8 mouse cellular contexts compared by ENCODE assay signal in the genomic region with DNA sequence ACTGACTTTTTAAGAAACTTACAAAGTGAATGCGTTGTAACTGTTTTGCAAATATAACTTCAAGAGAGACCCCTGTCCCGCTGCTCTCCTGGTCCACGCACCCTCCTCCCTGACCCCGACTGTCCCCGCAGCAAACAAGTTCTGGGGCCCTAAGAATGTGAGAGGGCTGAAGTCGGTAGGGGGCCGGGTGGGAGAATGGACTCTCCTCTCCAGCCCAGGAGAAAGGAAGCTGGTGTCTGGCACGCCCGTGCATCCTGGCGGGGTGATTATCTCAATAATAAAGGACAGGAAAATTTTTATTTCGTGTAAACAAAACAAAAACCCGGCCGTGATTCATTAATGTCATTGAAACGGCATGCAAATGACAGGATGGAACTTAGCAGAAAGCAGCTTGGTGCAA. TPM values are rescaled to one million over a fixed set of nuclear protein-coding genes. Genes with fewer than 3 reads are reported as not detected.
DNase-seq lines count a peak whose midpoint lies in the region; ATAC-seq and TF ChIP-seq lines count a peak whose summit lies in the region.

No protein-coding gene starts in this region.

- no peak for ATAC-seq in liver, embryonic 14.5 days (ENCODE audit: insufficient read depth)
- no peak for ATAC-seq in stomach, postnatal 0 days (ENCODE audit: low FRiP score, low TSS enrichment)
- ATAC-seq in granulocyte monocyte progenitor cell, adult 5-6 weeks (replicated peaks; ENCODE audit: poor library complexity, severe bottlenecking), result no peak

- WGBS in liver, embryonic 14.5 days (ENCODE audit: insufficient replicate concordance), result 25% methylated on average over 14 of the region's 14 CpGs
- 22% methylated on average over 14 of the region's 14 CpGs for WGBS in stomach, postnatal 0 days

- H3K27ac ChIP-seq in liver, embryonic 14.5 days, result no peak overlapping the region
- no peak overlapping the region for H3K27ac ChIP-seq in stomach, postnatal 0 days (replicated peaks)

- peak; percentile 41 for DNase-seq in embryo, embryonic 11 days
- DNase-seq in embryo, embryonic 9.5 days (ENCODE audit: extremely low spot score), result no peak
- DNase-seq in lung, postnatal 10 days, result peak; percentile 48
- DNase-seq in lung, postnatal 14 days, result no peak
- DNase-seq in liver, embryonic 14.5 days (ENCODE audit: low read depth in 3 of 3, low spot score in 3 of 3), result no peak
- DNase-seq in stomach, postnatal 0 days (ENCODE audit: low spot score), result no peak
- no peak for DNase-seq in right cerebral cortex, postnatal 25 days

- peak overlapping the region; percentile 38 for H3K4me2 ChIP-seq in liver, embryonic 14.5 days (ENCODE audit: low read depth)
- H3K4me2 ChIP-seq in stomach, postnatal 0 days (replicated peaks; ENCODE audit: low read depth), result peak overlapping the region; percentile 45

- H3K4me1 ChIP-seq in liver, embryonic 14.5 days (replicated peaks; ENCODE audit: control insufficient read depth in 2 of 2, insufficient read depth in 2 of 2, low read length in 1 of 2), result no peaks in the 10 kb centered on the region
- H3K4me1 ChIP-seq in stomach, postnatal 0 days (replicated peaks; ENCODE audit: control insufficient read depth, insufficient read depth), result no peaks in the 10 kb centered on the region

- no peak overlapping the region for H3K9ac ChIP-seq in liver, embryonic 14.5 days (replicated peaks)
- peak overlapping the region; percentile 23; the same call in 1 of the 2 replicates for H3K9ac ChIP-seq in stomach, postnatal 0 days (ENCODE audit: low read length)

- H3K4me3 ChIP-seq in liver, embryonic 14.5 days (ENCODE audit: insufficient read depth in 1 of 2, low read depth in 2 of 2, low read length in 2 of 2), result 0 out of 4 replicates have a peak overlapping the region, but pooled peaks of 1 of the 2 experiments have one; percentile 3
- H3K4me3 ChIP-seq in stomach, postnatal 0 days (ENCODE audit: low read depth, low read length), result peak overlapping the region; percentile 20

- TF ChIP-seq EP300 in liver, embryonic 14.5 days (IDR thresholded peaks at IDR 0.05; ENCODE audit: low read depth), result no peak
- no peak for TF ChIP-seq EP300 in stomach, postnatal 0 days (optimal IDR thresholded peaks at IDR 0.05)

- H3K9me3 ChIP-seq in liver, embryonic 14.5 days (ENCODE audit: control insufficient read depth, low read length), result no peaks in the 10 kb centered on the region
- no peaks in the 10 kb centered on the region for H3K9me3 ChIP-seq in stomach, postnatal 0 days (ENCODE audit: control insufficient read depth, low read length)

- peaks cover 18% of the 10 kb centered on the region for H3K27me3 ChIP-seq in liver, embryonic 14.5 days (ENCODE audit: control insufficient read depth, insufficient read depth, low read length)
- no peaks in the 10 kb centered on the region for H3K27me3 ChIP-seq in stomach, postnatal 0 days (ENCODE audit: control insufficient read depth, insufficient read depth, low read length)

- TF ChIP-seq CTCF in liver, embryonic 14.5 days (IDR thresholded peaks at IDR 0.05; ENCODE audit: low read depth), result no peak
- no peak for TF ChIP-seq CTCF in stomach, postnatal 0 days (IDR thresholded peaks at IDR 0.05; ENCODE audit: low read depth)

- H3K36me3 ChIP-seq in liver, embryonic 14.5 days (replicated peaks; ENCODE audit: control insufficient read depth, insufficient read depth, low read depth), result no peaks in the 10 kb centered on the region
- no peaks in the 10 kb centered on the region for H3K36me3 ChIP-seq in stomach, postnatal 0 days (ENCODE audit: control insufficient read depth, insufficient read depth, low read length)

RNA-seq across cellular contexts. Expression of a gene that starts 9.1 kb away (rescaled TPM):
- 3.6 and 4.7 TPM in 2 replicates for polyA plus RNA-seq in liver, embryonic 14.5 days (2012; rRNA removed)
- 10.3 and 11.2 TPM in 2 replicates for polyA plus RNA-seq in liver, embryonic 14.5 days (2014; fragmentation: Nextera tagmentation; extraction: Ambion mirVana)
- 9.6 and 10.3 TPM in 2 replicates for polyA plus RNA-seq in stomach, postnatal 0 days (2015; fragmentation: Nextera tagmentation; extraction: Ambion mirVana)
- 31.3 and 39.0 TPM in 2 replicates for total RNA-seq in granulocyte monocyte progenitor cell, adult 5-6 weeks (2014; fragmentation: Nextera tagmentation)
- 23.6 and 31.1 TPM in 2 replicates for total RNA-seq in granulocyte monocyte progenitor cell, adult 5-6 weeks (2017)

RNA-seq across cellular contexts. Expression of a gene that starts 53.9 kb away (rescaled TPM):
- 0.24 and 0.26 TPM in 2 replicates for polyA plus RNA-seq in liver, embryonic 14.5 days (2012; rRNA removed)
- polyA plus RNA-seq in liver, embryonic 14.5 days (2014; fragmentation: Nextera tagmentation; extraction: Ambion mirVana), result 0.37 and 0.38 TPM in 2 replicates
- polyA plus RNA-seq in stomach, postnatal 0 days (2015; fragmentation: Nextera tagmentation; extraction: Ambion mirVana), result 1.9 and 2.0 TPM in 2 replicates
- 0.32 and 2.8 TPM in 2 replicates for total RNA-seq in granulocyte monocyte progenitor cell, adult 5-6 weeks (2014; fragmentation: Nextera tagmentation)
- total RNA-seq in granulocyte monocyte progenitor cell, adult 5-6 weeks (2017), result 0.52 and 1.2 TPM in 2 replicates

Comparison
In these comparisons a context has a peak if more than half of its experiments do, and no peak if none do; other contexts are left out.
1. DNase-seq: peak in embryo, embryonic 11 days (single experiment) and lung, postnatal 10 days (single experiment); none in embryo, embryonic 9.5 days (single experiment), lung, postnatal 14 days (single experiment), liver, embryonic 14.5 days (0 of 3), stomach, postnatal 0 days (single experiment) and right cerebral cortex, postnatal 25 days (single experiment).